In genomic region chr3:108287811-108288805, GRCm38 (mm10) we compare ENCODE assay signal across 8 mouse cellular contexts. TPM values are rescaled to one million over a fixed set of nuclear protein-coding genes. Genes with fewer than 3 reads are reported as not detected.
DNase-seq lines count a peak whose midpoint lies in the region; ATAC-seq and TF ChIP-seq lines count a peak whose summit lies in the region.

No protein-coding gene starts in this region.

- TF ChIP-seq EP300 in stomach, postnatal 0 days (optimal IDR thresholded peaks at IDR 0.05): no peak

- H3K9me3 ChIP-seq in embryonic facial prominence, embryonic 11.5 days (replicated peaks; ENCODE audit: control insufficient read depth, low read length): no peaks in the 10 kb centered on the region
- H3K9me3 ChIP-seq in intestine, embryonic 14.5 days (ENCODE audit: control insufficient read depth, low read length): no peaks in the 10 kb centered on the region
- no peaks in the 10 kb centered on the region for H3K9me3 ChIP-seq in lung, embryonic 16.5 days (ENCODE audit: control insufficient read depth, low read length)
- H3K9me3 ChIP-seq in stomach, postnatal 0 days (ENCODE audit: control insufficient read depth, low read length): no peaks in the 10 kb centered on the region

- H3K27ac ChIP-seq in embryonic facial prominence, embryonic 11.5 days (replicated peaks; ENCODE audit: low read depth, low read length): no peak overlapping the region
- peak overlapping the region; percentile 47 for H3K27ac ChIP-seq in intestine, embryonic 14.5 days (ENCODE audit: low read depth)
- peak overlapping the region; percentile 68 for H3K27ac ChIP-seq in lung, embryonic 16.5 days (ENCODE audit: low read length)
- peak overlapping the region; percentile 86 for H3K27ac ChIP-seq in stomach, postnatal 0 days (replicated peaks)

- peak overlapping the region; percentile 26 for H3K9ac ChIP-seq in embryonic facial prominence, embryonic 11.5 days (replicated peaks; ENCODE audit: low read length)
- H3K9ac ChIP-seq in intestine, embryonic 14.5 days (ENCODE audit: low read length): no peak overlapping the region; the same call in 1 of the 2 replicates
- peak overlapping the region; percentile 8 for H3K9ac ChIP-seq in lung, embryonic 16.5 days (ENCODE audit: low read length)
- peak overlapping the region; percentile 31 for H3K9ac ChIP-seq in stomach, postnatal 0 days (ENCODE audit: low read length)

- WGBS in embryonic facial prominence, embryonic 11.5 days: 18% methylated on average over 17 of the region's 17 CpGs
- WGBS in intestine, embryonic 14.5 days: 20% methylated on average over 17 of the region's 17 CpGs
- 34% methylated on average over 17 of the region's 17 CpGs for WGBS in lung, embryonic 16.5 days
- 38% methylated on average over 17 of the region's 17 CpGs for WGBS in stomach, postnatal 0 days

- ATAC-seq in embryonic facial prominence, embryonic 11.5 days (replicated peaks; ENCODE audit: insufficient number of reproducible peaks, low FRiP score, low TSS enrichment, low read depth): no peak
- no peak for ATAC-seq in intestine, embryonic 14.5 days (replicated peaks; ENCODE audit: low FRiP score, low TSS enrichment, low read depth)
- peak; percentile 8 for ATAC-seq in lung, embryonic 16.5 days (ENCODE audit: low read depth)
- peak; percentile 59 for ATAC-seq in stomach, postnatal 0 days (ENCODE audit: low FRiP score, low TSS enrichment)
- no peak for ATAC-seq in granulocyte monocyte progenitor cell, adult 5-6 weeks (replicated peaks; ENCODE audit: poor library complexity, severe bottlenecking)

- peak; percentile 69 for DNase-seq in layer of hippocampus, adult 11-12 months (ENCODE audit: low spot score)
- DNase-seq in layer of hippocampus, postnatal 36 days: no peak
- peak; percentile 48 for DNase-seq in embryonic facial prominence, embryonic 11.5 days (ENCODE audit: low spot score)
- peak; percentile 58 for DNase-seq in intestine, embryonic 14.5 days (ENCODE audit: low spot score)
- peak; percentile 68 for DNase-seq in stomach, postnatal 0 days (ENCODE audit: low spot score)
- no peak for DNase-seq in spleen, adult 12 weeks (ENCODE audit: low spot score)

- peaks cover 7% of the 10 kb centered on the region for H3K4me1 ChIP-seq in embryonic facial prominence, embryonic 11.5 days (ENCODE audit: control insufficient read depth, insufficient read depth, low read length)
- peaks cover 31% of the 10 kb centered on the region for H3K4me1 ChIP-seq in intestine, embryonic 14.5 days (replicated peaks; ENCODE audit: control insufficient read depth, insufficient read depth, low read length)
- H3K4me1 ChIP-seq in lung, embryonic 16.5 days (replicated peaks; ENCODE audit: control insufficient read depth, insufficient read depth, low read length): peaks cover 69% of the 10 kb centered on the region
- H3K4me1 ChIP-seq in stomach, postnatal 0 days (replicated peaks; ENCODE audit: control insufficient read depth, insufficient read depth): peaks cover 13% of the 10 kb centered on the region

- TF ChIP-seq CTCF in stomach, postnatal 0 days (IDR thresholded peaks at IDR 0.05; ENCODE audit: low read depth): no peak

- H3K4me3 ChIP-seq in embryonic facial prominence, embryonic 11.5 days (ENCODE audit: low read depth, low read length): no peak overlapping the region
- H3K4me3 ChIP-seq in intestine, embryonic 14.5 days (ENCODE audit: low read depth, low read length): no peak overlapping the region
- H3K4me3 ChIP-seq in lung, embryonic 16.5 days (ENCODE audit: low read length): no peak overlapping the region
- no peak overlapping the region for H3K4me3 ChIP-seq in stomach, postnatal 0 days (ENCODE audit: low read depth, low read length)

- no peaks in the 10 kb centered on the region for H3K36me3 ChIP-seq in embryonic facial prominence, embryonic 11.5 days (replicated peaks; ENCODE audit: control insufficient read depth, insufficient read depth, low read depth, low read length)
- no peaks in the 10 kb centered on the region for H3K36me3 ChIP-seq in intestine, embryonic 14.5 days (ENCODE audit: control insufficient read depth, insufficient read depth, low read length)
- no peaks in the 10 kb centered on the region for H3K36me3 ChIP-seq in lung, embryonic 16.5 days (ENCODE audit: control insufficient read depth, insufficient read depth, low read length)
- no peaks in the 10 kb centered on the region for H3K36me3 ChIP-seq in stomach, postnatal 0 days (ENCODE audit: control insufficient read depth, insufficient read depth, low read length)

- H3K27me3 ChIP-seq in embryonic facial prominence, embryonic 11.5 days (ENCODE audit: control insufficient read depth, insufficient read depth, low read length): no peaks in the 10 kb centered on the region
- no peaks in the 10 kb centered on the region for H3K27me3 ChIP-seq in intestine, embryonic 14.5 days (replicated peaks; ENCODE audit: control insufficient read depth, insufficient read depth, low read length)
- no peaks in the 10 kb centered on the region for H3K27me3 ChIP-seq in lung, embryonic 16.5 days (ENCODE audit: control insufficient read depth, insufficient read depth, low read depth, low read length)
- no peaks in the 10 kb centered on the region for H3K27me3 ChIP-seq in stomach, postnatal 0 days (ENCODE audit: control insufficient read depth, insufficient read depth, low read length)

- peak overlapping the region; percentile 26 for H3K4me2 ChIP-seq in embryonic facial prominence, embryonic 11.5 days (ENCODE audit: low read depth, low read length)
- peak overlapping the region; percentile 15 for H3K4me2 ChIP-seq in intestine, embryonic 14.5 days (ENCODE audit: low read length)
- peak overlapping the region; percentile 26 for H3K4me2 ChIP-seq in lung, embryonic 16.5 days (ENCODE audit: low read depth, low read length)
- H3K4me2 ChIP-seq in stomach, postnatal 0 days (replicated peaks; ENCODE audit: low read depth): peak overlapping the region; percentile 23; the same call in 1 of the 2 replicates

RNA-seq across cellular contexts. Expression of gene Sort1, which starts 4.2 kb away (rescaled TPM):
- 100 to 1,000 TPM; 345 to 381 TPM for total RNA-seq in layer of hippocampus, postnatal 36 days (2021)
- 13.8 and 16.0 TPM in 2 replicates for polyA plus RNA-seq in embryonic facial prominence, embryonic 11.5 days (2014; fragmentation: Nextera tagmentation; extraction: Ambion mirVana)
- 11.4 and 13.5 TPM in 2 replicates for polyA plus RNA-seq in intestine, embryonic 14.5 days (2014; fragmentation: Nextera tagmentation; extraction: Ambion mirVana)
- polyA plus RNA-seq in lung, embryonic 16.5 days (2015; fragmentation: Nextera tagmentation; extraction: Ambion mirVana): 13.7 and 14.3 TPM in 2 replicates
- 7.6 and 9.2 TPM in 2 replicates for polyA plus RNA-seq in stomach, postnatal 0 days (2015; fragmentation: Nextera tagmentation; extraction: Ambion mirVana)
- 55.1 and 58.8 TPM in 2 replicates for total RNA-seq in granulocyte monocyte progenitor cell, adult 5-6 weeks (2014; fragmentation: Nextera tagmentation)
- 45.6 and 50.2 TPM in 2 replicates for total RNA-seq in granulocyte monocyte progenitor cell, adult 5-6 weeks (2017)

RNA-seq across cellular contexts. Expression of gene Psma5, which starts 31.4 kb away (rescaled TPM):
- 10 to 100 TPM; 70.9 to 81.1 TPM for total RNA-seq in layer of hippocampus, postnatal 36 days (2021)
- 333 and 344 TPM in 2 replicates for polyA plus RNA-seq in embryonic facial prominence, embryonic 11.5 days (2014; fragmentation: Nextera tagmentation; extraction: Ambion mirVana)
- 319 and 324 TPM in 2 replicates for polyA plus RNA-seq in intestine, embryonic 14.5 days (2014; fragmentation: Nextera tagmentation; extraction: Ambion mirVana)
- polyA plus RNA-seq in lung, embryonic 16.5 days (2015; fragmentation: Nextera tagmentation; extraction: Ambion mirVana): 254 and 275 TPM in 2 replicates
- 159 and 166 TPM in 2 replicates for polyA plus RNA-seq in stomach, postnatal 0 days (2015; fragmentation: Nextera tagmentation; extraction: Ambion mirVana)
- total RNA-seq in granulocyte monocyte progenitor cell, adult 5-6 weeks (2014; fragmentation: Nextera tagmentation): 258 and 273 TPM in 2 replicates
- total RNA-seq in granulocyte monocyte progenitor cell, adult 5-6 weeks (2017): 264 and 296 TPM in 2 replicates

Comparison
In these comparisons a context has a peak if more than half of its experiments do, and no peak if none do; other contexts are left out.
1. DNase-seq: peak in layer of hippocampus, adult 11-12 months (single experiment), embryonic facial prominence, embryonic 11.5 days (single experiment), intestine, embryonic 14.5 days (single experiment) and stomach, postnatal 0 days (single experiment); none in layer of hippocampus, postnatal 36 days (0 of 2) and spleen, adult 12 weeks (single experiment).
2. ATAC-seq: peak in lung, embryonic 16.5 days (single experiment) and stomach, postnatal 0 days (single experiment); none in embryonic facial prominence, embryonic 11.5 days (single experiment), intestine, embryonic 14.5 days (single experiment) and granulocyte monocyte progenitor cell, adult 5-6 weeks (single experiment).
3. Peak in every context shown above with its lines, with median percentiles within 50 percentile points of each other: H3K4me2 ChIP-seq.